Comparison of ENCODE assay signal across 15 mouse cellular contexts in genomic region chr4:148174495-148174862, GRCm38 (mm10). TPM values are rescaled to one million over a fixed set of nuclear protein-coding genes. Genes with fewer than 3 reads are reported as not detected.
DNase-seq lines count a peak whose midpoint lies in the region; ATAC-seq and TF ChIP-seq lines count a peak whose summit lies in the region.
"Had no signal": no experiment of that assay in that cellular context is flagged by ENCODE, and none has a peak within 500 bp of the region (broad histone marks: within the 10 kb centered on the region; RNA-seq: fewer than 3 reads in every experiment).

No protein-coding gene starts in this region.

- WGBS in cerebellum, adult 2 months: 13% methylated on average over 12 of the region's 12 CpGs
- 6% methylated on average over 12 of the region's 12 CpGs for WGBS in forebrain, embryonic 11.5 days
- 6% methylated on average over 12 of the region's 12 CpGs for WGBS in hindbrain, embryonic 14.5 days
- 5% methylated on average over 12 of the region's 12 CpGs for WGBS in midbrain, embryonic 16.5 days
- 23% methylated on average over 12 of the region's 12 CpGs for WGBS in kidney, embryonic 16.5 days

- peak overlapping the region; percentile 38; the same call in 1 of the 2 replicates for H3K4me2 ChIP-seq in forebrain, embryonic 11.5 days (ENCODE audit: low read depth, low read length, severe bottlenecking)
- peak overlapping the region; percentile 49 for H3K4me2 ChIP-seq in hindbrain, embryonic 14.5 days (replicated peaks)
- H3K4me2 ChIP-seq in midbrain, embryonic 16.5 days (ENCODE audit: low read length): peak overlapping the region; percentile 60
- H3K4me2 ChIP-seq in kidney, embryonic 16.5 days (replicated peaks; ENCODE audit: low read depth, low read length): no peak overlapping the region
- H3K4me2 ChIP-seq: heart, embryonic 13.5 days had no signal

- no peak for ATAC-seq in forebrain, embryonic 11.5 days (replicated peaks; ENCODE audit: low FRiP score)
- ATAC-seq in hindbrain, embryonic 14.5 days (ENCODE audit: low FRiP score): no peak
- ATAC-seq in midbrain, embryonic 16.5 days: peak; percentile 7; the same call in 1 of the 2 replicates
- no peak for ATAC-seq in kidney, embryonic 16.5 days (ENCODE audit: low FRiP score, low TSS enrichment)
- ATAC-seq: lung, postnatal 0 days had no signal

- no peak overlapping the region for H3K4me3 ChIP-seq in cerebellum, adult 2 months (replicated peaks; ENCODE audit: insufficient read depth, low read depth, low read length)
- H3K4me3 ChIP-seq in forebrain, embryonic 11.5 days (ENCODE audit: low read depth, low read length): peak overlapping the region; percentile 17; the same call in 1 of the 2 replicates
- H3K4me3 ChIP-seq in hindbrain, embryonic 14.5 days (replicated peaks; ENCODE audit: low read length): peak overlapping the region; percentile 21; the same call in 1 of the 2 replicates
- no peak overlapping the region for H3K4me3 ChIP-seq in midbrain, embryonic 16.5 days (ENCODE audit: low read depth, low read length)
- H3K4me3 ChIP-seq in kidney, embryonic 16.5 days (ENCODE audit: low read length): no peak overlapping the region
- H3K4me3 ChIP-seq: stomach, embryonic 15.5 days had no signal

- H3K4me1 ChIP-seq in cerebellum, adult 2 months (ENCODE audit: control insufficient read depth, insufficient read depth, low read length): no peaks in the 10 kb centered on the region
- peaks cover 8% of the 10 kb centered on the region for H3K4me1 ChIP-seq in forebrain, embryonic 11.5 days (replicated peaks; ENCODE audit: control insufficient read depth, insufficient read depth, low read length)
- H3K4me1 ChIP-seq in hindbrain, embryonic 14.5 days (replicated peaks; ENCODE audit: control insufficient read depth, insufficient read depth, low read length): peaks cover 23% of the 10 kb centered on the region
- H3K4me1 ChIP-seq in midbrain, embryonic 16.5 days (ENCODE audit: control insufficient read depth, insufficient read depth, low read length): peaks cover 26% of the 10 kb centered on the region
- no peaks in the 10 kb centered on the region for H3K4me1 ChIP-seq in kidney, embryonic 16.5 days (ENCODE audit: insufficient read depth, low read length)
- H3K4me1 ChIP-seq: heart, embryonic 13.5 days had no signal

- no peak for TF ChIP-seq CTCF in cerebellum, adult 2 months (IDR thresholded peaks at IDR 0.05; ENCODE audit: borderline replicate concordance, insufficient read depth, low read depth, low read length)

- no peak overlapping the region for H3K9ac ChIP-seq in forebrain, embryonic 11.5 days (ENCODE audit: low read length)
- peak overlapping the region; percentile 47; the same call in 1 of the 2 replicates for H3K9ac ChIP-seq in hindbrain, embryonic 14.5 days
- peak overlapping the region; percentile 60; the same call in 1 of the 2 replicates for H3K9ac ChIP-seq in midbrain, embryonic 16.5 days (ENCODE audit: low read depth, low read length)
- no peak overlapping the region for H3K9ac ChIP-seq in kidney, embryonic 16.5 days (replicated peaks; ENCODE audit: low read length)
- H3K9ac ChIP-seq: heart, embryonic 13.5 days; stomach, embryonic 15.5 days had no signal

- H3K27me3 ChIP-seq in cerebellum, adult 2 months (ENCODE audit: control insufficient read depth, insufficient read depth, low read length): peaks cover 1% of the 10 kb centered on the region; the same call in 1 of the 2 replicates
- H3K27me3 ChIP-seq in forebrain, embryonic 11.5 days (ENCODE audit: control insufficient read depth, insufficient read depth, low read length): peaks cover 51% of the 10 kb centered on the region
- peaks cover 16% of the 10 kb centered on the region; the same call in 1 of the 2 replicates for H3K27me3 ChIP-seq in hindbrain, embryonic 14.5 days (ENCODE audit: control insufficient read depth, insufficient read depth, low read length)
- H3K27me3 ChIP-seq in midbrain, embryonic 16.5 days (ENCODE audit: control insufficient read depth, insufficient read depth, low read depth, low read length): peaks cover 10% of the 10 kb centered on the region; the same call in 1 of the 2 replicates
- peaks cover 61% of the 10 kb centered on the region for H3K27me3 ChIP-seq in kidney, embryonic 16.5 days (ENCODE audit: insufficient read depth, low read length)

- no peak overlapping the region for H3K27ac ChIP-seq in cerebellum, adult 2 months (ENCODE audit: insufficient read depth, low read length)
- H3K27ac ChIP-seq in forebrain, embryonic 11.5 days (ENCODE audit: low read depth, low read length): no peak overlapping the region
- H3K27ac ChIP-seq in hindbrain, embryonic 14.5 days: peak overlapping the region; percentile 74
- peak overlapping the region; percentile 76 for H3K27ac ChIP-seq in midbrain, embryonic 16.5 days (ENCODE audit: low read length)
- no peak overlapping the region for H3K27ac ChIP-seq in kidney, embryonic 16.5 days (ENCODE audit: low read length)
- H3K27ac ChIP-seq: heart, embryonic 13.5 days; stomach, embryonic 15.5 days had no signal

- DNase-seq in cerebellum, adult 11-12 months: peak; percentile 7
- no peak for DNase-seq in cerebellum, adult 2 months
- DNase-seq in forebrain, embryonic 11.5 days (ENCODE audit: low spot score): no peak
- DNase-seq in hindbrain, embryonic 14.5 days (ENCODE audit: low spot score): no peak
- no peak for DNase-seq in kidney, adult 8-10 months
- DNase-seq in kidney, adult 9 months: no peak
- DNase-seq: adrenal gland, adult 8-10 months; gastrocnemius, postnatal 25 days; kidney, postnatal 36 days had no signal

- TF ChIP-seq POLR2A in cerebellum, adult 2 months (IDR thresholded peaks at IDR 0.05; ENCODE audit: borderline replicate concordance, insufficient read depth, low read length): no peak

- no peaks in the 10 kb centered on the region for H3K36me3 ChIP-seq in forebrain, embryonic 11.5 days (ENCODE audit: control insufficient read depth, insufficient read depth, low read length)
- no peaks in the 10 kb centered on the region for H3K36me3 ChIP-seq in hindbrain, embryonic 14.5 days (replicated peaks; ENCODE audit: control insufficient read depth, insufficient read depth)
- no peaks in the 10 kb centered on the region for H3K36me3 ChIP-seq in midbrain, embryonic 16.5 days (ENCODE audit: control insufficient read depth, insufficient read depth, low read length)
- H3K36me3 ChIP-seq in kidney, embryonic 16.5 days (ENCODE audit: insufficient read depth, low read length): no peaks in the 10 kb centered on the region
- H3K36me3 ChIP-seq: heart, embryonic 13.5 days; stomach, embryonic 15.5 days had no signal

- H3K9me3 ChIP-seq in forebrain, embryonic 11.5 days (ENCODE audit: control insufficient read depth, low read length): no peaks in the 10 kb centered on the region
- no peaks in the 10 kb centered on the region for H3K9me3 ChIP-seq in hindbrain, embryonic 14.5 days (ENCODE audit: control insufficient read depth, low read length)
- no peaks in the 10 kb centered on the region for H3K9me3 ChIP-seq in midbrain, embryonic 16.5 days (replicated peaks; ENCODE audit: control insufficient read depth, low read length, poor library complexity, severe bottlenecking)
- H3K9me3 ChIP-seq in kidney, embryonic 16.5 days (ENCODE audit: low read length): no peaks in the 10 kb centered on the region
- H3K9me3 ChIP-seq: heart, embryonic 13.5 days; stomach, embryonic 15.5 days had no signal

RNA-seq across cellular contexts. Expression of gene Fbxo2, which starts 14.1 kb away (rescaled TPM):
- polyA plus RNA-seq in cerebellum, adult 2 months (2012; rRNA removed): 138 and 172 TPM in 2 replicates
- 0.87 and 0.91 TPM in 2 replicates for polyA plus RNA-seq in forebrain, embryonic 11.5 days (2014; fragmentation: Nextera tagmentation; extraction: Ambion mirVana)
- polyA plus RNA-seq in hindbrain, embryonic 14.5 days (2014; fragmentation: Nextera tagmentation; extraction: Ambion mirVana): 13.1 and 14.0 TPM in 2 replicates
- polyA plus RNA-seq in midbrain, embryonic 16.5 days (2015; fragmentation: Nextera tagmentation; extraction: Ambion mirVana): 5.6 and 9.4 TPM in 2 replicates
- polyA plus RNA-seq in kidney, embryonic 16.5 days (2015; fragmentation: Nextera tagmentation; extraction: Ambion mirVana): 1.8 and 2.3 TPM in 2 replicates

RNA-seq across cellular contexts. Expression of gene Fbxo44, which starts 14.2 kb away (rescaled TPM):
- 226 and 240 TPM in 2 replicates for polyA plus RNA-seq in cerebellum, adult 2 months (2012; rRNA removed)
- polyA plus RNA-seq in forebrain, embryonic 11.5 days (2014; fragmentation: Nextera tagmentation; extraction: Ambion mirVana): 44.9 and 45.0 TPM in 2 replicates
- 98.6 and 101 TPM in 2 replicates for polyA plus RNA-seq in hindbrain, embryonic 14.5 days (2014; fragmentation: Nextera tagmentation; extraction: Ambion mirVana)
- polyA plus RNA-seq in midbrain, embryonic 16.5 days (2015; fragmentation: Nextera tagmentation; extraction: Ambion mirVana): 90.1 and 102 TPM in 2 replicates
- polyA plus RNA-seq in kidney, embryonic 16.5 days (2015; fragmentation: Nextera tagmentation; extraction: Ambion mirVana): 19.8 and 20.6 TPM in 2 replicates

RNA-seq across cellular contexts. Expression of gene Fbxo6, which starts 22.5 kb away (rescaled TPM):
- polyA plus RNA-seq in cerebellum, adult 2 months (2012; rRNA removed): 34.0 and 38.7 TPM in 2 replicates
- 10.2 and 13.6 TPM in 2 replicates for polyA plus RNA-seq in forebrain, embryonic 11.5 days (2014; fragmentation: Nextera tagmentation; extraction: Ambion mirVana)
- 18.1 and 18.3 TPM in 2 replicates for polyA plus RNA-seq in hindbrain, embryonic 14.5 days (2014; fragmentation: Nextera tagmentation; extraction: Ambion mirVana)
- polyA plus RNA-seq in midbrain, embryonic 16.5 days (2015; fragmentation: Nextera tagmentation; extraction: Ambion mirVana): 18.5 and 23.8 TPM in 2 replicates
- polyA plus RNA-seq in kidney, embryonic 16.5 days (2015; fragmentation: Nextera tagmentation; extraction: Ambion mirVana): 22.0 and 22.2 TPM in 2 replicates

RNA-seq across cellular contexts. Expression of gene Draxin, which starts 44.0 kb away (rescaled TPM):
- 0.30 and 0.33 TPM in 2 replicates for polyA plus RNA-seq in cerebellum, adult 2 months (2012; rRNA removed)
- polyA plus RNA-seq in forebrain, embryonic 11.5 days (2014; fragmentation: Nextera tagmentation; extraction: Ambion mirVana): 3.8 and 5.0 TPM in 2 replicates
- 16.9 and 17.4 TPM in 2 replicates for polyA plus RNA-seq in hindbrain, embryonic 14.5 days (2014; fragmentation: Nextera tagmentation; extraction: Ambion mirVana)
- 11.8 and 11.9 TPM in 2 replicates for polyA plus RNA-seq in midbrain, embryonic 16.5 days (2015; fragmentation: Nextera tagmentation; extraction: Ambion mirVana)
- polyA plus RNA-seq in kidney, embryonic 16.5 days (2015; fragmentation: Nextera tagmentation; extraction: Ambion mirVana): 0.28 and 0.29 TPM in 2 replicates
- polyA plus RNA-seq: liver, adult 2 months had no signal

RNA-seq across cellular contexts. Expression of gene Mad2l2, which starts 44.3 kb away (rescaled TPM):
- polyA plus RNA-seq in cerebellum, adult 2 months (2012; rRNA removed): 31.8 and 36.0 TPM in 2 replicates
- polyA plus RNA-seq in forebrain, embryonic 11.5 days (2014; fragmentation: Nextera tagmentation; extraction: Ambion mirVana): 68.5 and 75.0 TPM in 2 replicates
- 114 and 124 TPM in 2 replicates for polyA plus RNA-seq in hindbrain, embryonic 14.5 days (2014; fragmentation: Nextera tagmentation; extraction: Ambion mirVana)
- polyA plus RNA-seq in midbrain, embryonic 16.5 days (2015; fragmentation: Nextera tagmentation; extraction: Ambion mirVana): 98.2 and 100 TPM in 2 replicates
- 70.3 and 74.8 TPM in 2 replicates for polyA plus RNA-seq in kidney, embryonic 16.5 days (2015; fragmentation: Nextera tagmentation; extraction: Ambion mirVana)

Comparison
In these comparisons a context has a peak if more than half of its experiments do, and no peak if none do; other contexts are left out.
1. H3K27ac ChIP-seq: peak in hindbrain, embryonic 14.5 days (single experiment) and midbrain, embryonic 16.5 days (single experiment); none in cerebellum, adult 2 months (single experiment), forebrain, embryonic 11.5 days (single experiment) and kidney, embryonic 16.5 days (single experiment).
2. H3K4me3 ChIP-seq: peak in forebrain, embryonic 11.5 days (single experiment) and hindbrain, embryonic 14.5 days (single experiment); none in cerebellum, adult 2 months (single experiment), midbrain, embryonic 16.5 days (single experiment) and kidney, embryonic 16.5 days (single experiment).
3. H3K9ac ChIP-seq: peak in hindbrain, embryonic 14.5 days (single experiment) and midbrain, embryonic 16.5 days (single experiment); none in forebrain, embryonic 11.5 days (single experiment) and kidney, embryonic 16.5 days (single experiment).